Mouse (Mus musculus) forebrain, embryonic 16.5 days (tissue): ENCODE results near the gene Mbtps2. TPM values are rescaled to one million over a fixed set of nuclear protein-coding genes. Genes with fewer than 3 reads are reported as not detected.

ENCODE experiments used
- ATAC-seq: fragments of 200-750 bp; cut with Nextera tagmentation; 2 replicates; pipeline ENCODE4 v1.8.0; 2017; ENCODE audit warnings: mild to moderate bottlenecking, moderate library complexity
- H3K27ac ChIP-seq: fragments of 300-500 bp; sonication (generic); 2 replicates; pipeline ENCODE4 v1.5.1; 2014; ENCODE audit warnings: low read length, control low read depth
- H3K27me3 ChIP-seq: fragments of 300-500 bp; sonication (generic); replicated peaks from 2 replicates; pipeline ENCODE4 v1.6.1; 2014; ENCODE audit warnings: low read length; ENCODE audit not compliant: control insufficient read depth, insufficient read depth
- H3K36me3 ChIP-seq: fragments of 300-500 bp; sonication (generic); 2 replicates; pipeline ENCODE4 v1.6.1; 2014; ENCODE audit not compliant: control insufficient read depth, insufficient read depth
- H3K4me1 ChIP-seq: fragments of 300-500 bp; sonication (generic); replicated peaks from 2 replicates; pipeline ENCODE4 v1.6.1; 2014; ENCODE audit warnings: low read length; ENCODE audit not compliant: control insufficient read depth, insufficient read depth
- H3K4me2 ChIP-seq: fragments of 300-500 bp; sonication (generic); 2 replicates; pipeline ENCODE4 v1.6.1; 2014; ENCODE audit warnings: mild to moderate bottlenecking, low read length, control low read depth
- H3K4me3 ChIP-seq: fragments of 300-500 bp; sonication (generic); replicated peaks from 2 replicates; pipeline ENCODE4 v1.5.1; 2014; ENCODE audit warnings: mild to moderate bottlenecking, low read length, control low read depth
- H3K9ac ChIP-seq: fragments of 300-500 bp; sonication (generic); replicated peaks from 2 replicates; pipeline ENCODE4 v1.6.1; 2014; ENCODE audit warnings: low read depth, low read length, control low read depth
- H3K9me3 ChIP-seq: fragments of 300-500 bp; sonication (generic); 2 replicates; pipeline ENCODE4 v1.6.1; 2016; ENCODE audit warnings: low read length; ENCODE audit not compliant: control insufficient read depth
- WGBS: fragments of 180-500 bp; shearing (Covaris S2); extraction: QIAGEN DNeasy Blood & Tissue Kit; methylation state at CpG from one replicate; pipeline ENCODE4 v1.1.7; 2014; 5-methylcytosine and 5-hydroxymethylcytosine counted together
- polyA plus RNA-seq: library from polyadenylated mRNA; unstranded; fragments of >200 nt; fragmentation: Nextera tagmentation; extraction: Ambion mirVana; gene quantifications from 2 replicates; pipeline ENCODE4 v1.2.1, GENCODE M21; 2015

Mbtps2 gene
- 34.2 and 36.2 TPM in 2 replicates for polyA plus RNA-seq

- H3K36me3 ChIP-seq: no peaks in the 10 kb centered on the region
- WGBS: 27% methylated on average over 54 of the region's 74 CpGs
- H3K9ac ChIP-seq: peak within 1 kb of the TSS; percentile 74
- peak within 1 kb of the TSS; percentile 92 for H3K27ac ChIP-seq
- H3K4me1 ChIP-seq: peaks cover 8% of the 10 kb centered on the region
- peak; percentile 88 for ATAC-seq
- peak within 1 kb of the TSS; percentile 55 for H3K4me2 ChIP-seq
- no peaks in the 10 kb centered on the region for H3K9me3 ChIP-seq
- no peaks in the 10 kb centered on the region for H3K27me3 ChIP-seq
- peak within 1 kb of the TSS; percentile 62 for H3K4me3 ChIP-seq
Observed at GRCm38 (mm10) chrX:157598186-157598996, at the start of gene Mbtps2. Gene Mbtps2, minus strand, starts transcription at chrX:157598715.

GRCm38 (mm10) chrX:157646399-157646798 lies 47.9 kb upstream of the Mbtps2 start:
- Histone ChIP-seq H3K27ac (no peak overlapping the region), H3K9ac (no peak overlapping the region), H3K36me3 (no peaks in the 10 kb centered on the region), H3K9me3 (no peaks in the 10 kb centered on the region), H3K4me3 (no peak overlapping the region), H3K4me1 (no peaks in the 10 kb centered on the region), H3K4me2 (no peak overlapping the region), H3K27me3 (no peaks in the 10 kb centered on the region)
- 56% methylated on average over 1 of the region's 1 CpGs for WGBS
- no peak for ATAC-seq

GRCm38 (mm10) chrX:157644700-157645099 lies 46.2 kb upstream of the Mbtps2 start:
- Histone ChIP-seq H3K9ac (no peak overlapping the region), H3K4me3 (no peak overlapping the region), H3K4me2 (no peak overlapping the region), H3K27me3 (no peaks in the 10 kb centered on the region), H3K4me1 (no peaks in the 10 kb centered on the region), H3K9me3 (no peaks in the 10 kb centered on the region), H3K27ac (no peak overlapping the region), H3K36me3 (no peaks in the 10 kb centered on the region)
- WGBS: 79% methylated on average over 4 of the region's 4 CpGs
- no peak; the same call in 1 of the 2 replicates for ATAC-seq

- Histone ChIP-seq H3K9ac (no peak overlapping the region), H3K4me2 (no peak overlapping the region), H3K27me3 (no peaks in the 10 kb centered on the region), H3K4me1 (no peaks in the 10 kb centered on the region), H3K4me3 (no peak overlapping the region), H3K9me3 (no peaks in the 10 kb centered on the region), H3K27ac (no peak overlapping the region), H3K36me3 (no peaks in the 10 kb centered on the region)
- 19% methylated on average over 3 of the region's 3 CpGs for WGBS
- peak; percentile 66; the same call in 1 of the 2 replicates for ATAC-seq
Observed at GRCm38 (mm10) chrX:157644300-157644699, 45.8 kb upstream of the Mbtps2 start.

GRCm38 (mm10) chrX:157642856-157643255 lies 44.3 kb upstream of the Mbtps2 start:
- H3K4me2 ChIP-seq: no peak overlapping the region
- 0 out of 2 replicates have a peak, but pooled peaks have one; percentile 31 for ATAC-seq
- WGBS: 34% methylated on average over 5 of the region's 5 CpGs
- H3K4me3 ChIP-seq: no peak overlapping the region
- no peaks in the 10 kb centered on the region for H3K9me3 ChIP-seq
- H3K27ac ChIP-seq: no peak overlapping the region
- no peak overlapping the region for H3K9ac ChIP-seq
- H3K27me3 ChIP-seq: no peaks in the 10 kb centered on the region
- no peaks in the 10 kb centered on the region for H3K36me3 ChIP-seq
- no peaks in the 10 kb centered on the region for H3K4me1 ChIP-seq

- WGBS: 67% methylated on average over 1 of the region's 1 CpGs
- no peak for ATAC-seq
Observed at GRCm38 (mm10) chrX:157637253-157637652, 38.7 kb upstream of the Mbtps2 start.

GRCm38 (mm10) chrX:157633676-157634414 lies 35.3 kb upstream of the Mbtps2 start:
- H3K4me1 ChIP-seq: no peaks in the 10 kb centered on the region
- ATAC-seq: peak; percentile 43; the same call in 1 of the 2 replicates
- no peaks in the 10 kb centered on the region for H3K27me3 ChIP-seq
- H3K9ac ChIP-seq: no peak overlapping the region
- no peaks in the 10 kb centered on the region for H3K9me3 ChIP-seq
- WGBS: 18% methylated on average over 3 of the region's 3 CpGs
- H3K4me2 ChIP-seq: no peak overlapping the region
- no peak overlapping the region for H3K4me3 ChIP-seq
- H3K36me3 ChIP-seq: no peaks in the 10 kb centered on the region
- no peak overlapping the region for H3K27ac ChIP-seq

More at GRCm38 (mm10) chrX:157637253-157637652, 38.7 kb upstream of the Mbtps2 start:
- no peaks in the 10 kb centered on the region for H3K4me1 ChIP-seq
- no peaks in the 10 kb centered on the region for H3K36me3 ChIP-seq
- H3K9ac ChIP-seq: no peak overlapping the region
- no peaks in the 10 kb centered on the region for H3K9me3 ChIP-seq
- H3K27ac ChIP-seq: no peak overlapping the region
- no peaks in the 10 kb centered on the region for H3K27me3 ChIP-seq
- no peak overlapping the region for H3K4me2 ChIP-seq
- no peak overlapping the region for H3K4me3 ChIP-seq

- ATAC-seq: no peak
- Histone ChIP-seq H3K9ac (no peak overlapping the region), H3K27ac (no peak overlapping the region), H3K4me3 (no peak overlapping the region), H3K27me3 (no peaks in the 10 kb centered on the region), H3K9me3 (no peaks in the 10 kb centered on the region), H3K4me2 (no peak overlapping the region), H3K36me3 (no peaks in the 10 kb centered on the region), H3K4me1 (no peaks in the 10 kb centered on the region)
- 69% methylated on average over 4 of the region's 4 CpGs for WGBS
Observed at GRCm38 (mm10) chrX:157630341-157630740, 31.8 kb upstream of the Mbtps2 start.

GRCm38 (mm10) chrX:157612894-157613293 lies 14.4 kb upstream of the Mbtps2 start:
- no peaks in the 10 kb centered on the region for H3K27me3 ChIP-seq
- no peaks in the 10 kb centered on the region for H3K9me3 ChIP-seq
- no peaks in the 10 kb centered on the region for H3K36me3 ChIP-seq
- no peaks in the 10 kb centered on the region for H3K4me1 ChIP-seq
- no peak overlapping the region; the same call in 1 of the 2 replicates for H3K9ac ChIP-seq
- 37% methylated on average over 29 of the region's 32 CpGs for WGBS
- H3K4me3 ChIP-seq: no peak overlapping the region
- no peak for ATAC-seq
- H3K4me2 ChIP-seq: peak overlapping the region; percentile 39
- no peak overlapping the region for H3K27ac ChIP-seq
